Mouse (Mus musculus): Measurements from ENCODE around the gene Defb47. TPM values are rescaled to one million over a fixed set of nuclear protein-coding genes. Genes with fewer than 3 reads are reported as not detected.

Defb47 gene
- total RNA-seq, 2 experiments from 2014 or later = not detected

Other genes starting within 250 kb of the Defb47 start
- gene Ints6, start 236.9 kb upstream of the Defb47 start, total RNA-seq (2021) = 10 to 100 TPM; 32.2 to 43.1 TPM
- gene Wdfy2, start 160.4 kb upstream of the Defb47 start, total RNA-seq (2021) = 10 to 100 TPM; 13.7 to 14.1 TPM
- not detected for gene Defb48, start 13.6 kb upstream of the Defb47 start, total RNA-seq (2021)
- not detected for gene Defb43, start 13.7 kb downstream of the Defb47 start, total RNA-seq (2021)
- gene Defb42, start 48.9 kb downstream of the Defb47 start, total RNA-seq (2021) = not detected
- gene Defb30, start 51.9 kb downstream of the Defb47 start, total RNA-seq (2021) = not detected